Mouse (Mus musculus) heart, postnatal 25 days (tissue): ENCODE measurements around the gene Map4k1. TPM values are rescaled to one million over a fixed set of nuclear protein-coding genes. Genes with fewer than 3 reads are reported as not detected.

Experiments
- DNase-seq: peaks from one replicate; pipeline ENCODE4 v3.0.0; 2022; ENCODE audit warnings: low spot score
- intact Hi-C: fragments of 180-260 bp; cut with DNase I; formaldehyde crosslinking; loops from one replicate; pipeline ENCODE4 v1.15.1; 2025
- total RNA-seq, 2 experiments: library from RNA; stranded (reverse); gene quantifications; 2 replicates each; pipeline ENCODE4 v1.2.3; 2021

Map4k1 gene
- total RNA-seq, 2 experiments from 2014 or later, result 0.44 to 1.3 TPM

GRCm38 (mm10) chr7:29008171-29008570, 26.3 kb downstream of the Map4k1 start:
- intact Hi-C loops, result no loop called here
- no peak for DNase-seq

- no peak for DNase-seq
- intact Hi-C loops, result no loop called here
These were observed 26.9 kb downstream of the Map4k1 start for GRCm38 (mm10) chr7:29008714-29009113.

- intact Hi-C loops, result no loop called here
- DNase-seq, result no peak
These were observed 33.1 kb downstream of the Map4k1 start for GRCm38 (mm10) chr7:29014984-29015383.

GRCm38 (mm10) chr7:29016440-29016839, 34.6 kb downstream of the Map4k1 start:
- no peak for DNase-seq
- intact Hi-C loops, result no loop called here

GRCm38 (mm10) chr7:29017222-29017621, 35.4 kb downstream of the Map4k1 start:
- intact Hi-C loops, result no loop called here
- DNase-seq, result no peak

- no peak for DNase-seq
These were observed 37.8 kb downstream of the Map4k1 start for GRCm38 (mm10) chr7:29019447-29020220.

GRCm38 (mm10) chr7:29022479-29022878, 40.6 kb downstream of the Map4k1 start:
- intact Hi-C loops, result no loop called here

More at GRCm38 (mm10) chr7:29019447-29020220, 37.8 kb downstream of the Map4k1 start:
- intact Hi-C loops, result no loop called here

GRCm38 (mm10) chr7:29023514-29023913, 41.7 kb downstream of the Map4k1 start:
- intact Hi-C loops, result no loop called here
- DNase-seq, result no peak

More at GRCm38 (mm10) chr7:29022479-29022878, 40.6 kb downstream of the Map4k1 start:
- no peak for DNase-seq

- DNase-seq, result no peak
- intact Hi-C loops, result no loop called here
These were observed 43.7 kb downstream of the Map4k1 start for GRCm38 (mm10) chr7:29025566-29025965.

GRCm38 (mm10) chr7:29026195-29026594, 44.3 kb downstream of the Map4k1 start:
- intact Hi-C loops, result no loop called here
- DNase-seq, result no peak

- intact Hi-C loops, result no loop called here
- DNase-seq, result no peak
These were observed 45.0 kb downstream of the Map4k1 start for GRCm38 (mm10) chr7:29026811-29027210.

GRCm38 (mm10) chr7:29028761-29029160, 46.9 kb downstream of the Map4k1 start:
- intact Hi-C loops, result no loop called here
- no peak for DNase-seq

GRCm38 (mm10) chr7:29029690-29030656, 48.1 kb downstream of the Map4k1 start:
- no peak for DNase-seq
- intact Hi-C loops, result loop anchor here (10.0 kb wide), 1 partner anchor 165 kb away; the partner anchor contains the start of gene Lgals7

GRCm38 (mm10) chr7:29031641-29032040, 49.8 kb downstream of the Map4k1 start:
- intact Hi-C loops, result loop anchor here (10.0 kb wide), 1 partner anchor 167 kb away; the partner anchor contains the start of gene Lgals7
- no peak for DNase-seq

- intact Hi-C loops, result loop anchor here (10.0 kb wide), 1 partner anchor 168 kb away; the partner anchor contains the start of gene Lgals7
- no peak for DNase-seq
These were observed 50.8 kb downstream of the Map4k1 start for GRCm38 (mm10) chr7:29032685-29033084.

- intact Hi-C loops, result loop anchor here (5.0 to 10.0 kb wide), 5 partner anchors 45 to 240 kb away; partner anchors contain the start of gene Lgals7
- no peak for DNase-seq
These were observed 55.4 kb downstream of the Map4k1 start for GRCm38 (mm10) chr7:29037261-29037660.

- peak; percentile 41 for DNase-seq
- intact Hi-C loops, result loop anchor here (2.0 to 10.0 kb wide), 6 partner anchors 47 to 259 kb away; partner anchors contain the start of gene Lgals7
These were observed 57.7 kb downstream of the Map4k1 start for GRCm38 (mm10) chr7:29039604-29039984.

GRCm38 (mm10) chr7:29039985-29040661, 58.3 kb downstream of the Map4k1 start:
- DNase-seq, result peak; percentile 6
- intact Hi-C loops, result loop anchor here (2.0 to 10.0 kb wide), 7 partner anchors 48 to 259 kb away; partner anchors contain the start of genes Eif3k, Lgals7 and Map4k1

GRCm38 (mm10) chr7:29041194-29041593, 59.3 kb downstream of the Map4k1 start:
- intact Hi-C loops, result loop anchor here (5.0 kb wide), 1 partner anchor 59 kb away; the partner anchor contains the start of genes Eif3k and Map4k1
- no peak for DNase-seq
